Mouse (Mus musculus) heart, embryonic 11.5 days (tissue): ENCODE data around the gene Mmd. TPM values are rescaled to one million over a fixed set of nuclear protein-coding genes. Genes with fewer than 3 reads are reported as not detected.
"Not testable (repeated sequence)": the region's sequence is repeated elsewhere in the genome, so short reads cannot be mapped to it uniquely, and the experiment has no call there.

Source experiments
- ATAC-seq: fragments of 200-750 bp; cut with Nextera tagmentation; replicated peaks from 2 replicates; pipeline ENCODE4 v1.8.0; 2017; ENCODE audit warnings: moderate library complexity; ENCODE audit not compliant: insufficient number of reproducible peaks, low FRiP score, low TSS enrichment
- H3K27ac ChIP-seq: fragments of 300-500 bp; sonication (generic); 2 replicates; pipeline ENCODE4 v1.5.1; 2014; ENCODE audit warnings: mild to moderate bottlenecking, low read depth, low read length
- H3K27me3 ChIP-seq: fragments of 300-500 bp; sonication (generic); 2 replicates; pipeline ENCODE4 v1.6.1; 2014; ENCODE audit warnings: mild to moderate bottlenecking, low read length, mixed read lengths; ENCODE audit not compliant: control insufficient read depth, insufficient read depth
- H3K36me3 ChIP-seq: fragments of 300-500 bp; sonication (generic); 2 replicates; pipeline ENCODE4 v1.6.1; 2014; ENCODE audit warnings: mild to moderate bottlenecking, low read length, moderate library complexity, mixed read lengths; ENCODE audit not compliant: control insufficient read depth, insufficient read depth
- H3K4me1 ChIP-seq: fragments of 300-500 bp; sonication (generic); 2 replicates; pipeline ENCODE4 v1.6.1; 2014; ENCODE audit warnings: low read length; ENCODE audit not compliant: control insufficient read depth, insufficient read depth
- H3K4me2 ChIP-seq: fragments of 300-500 bp; sonication (generic); 2 replicates; pipeline ENCODE4 v1.6.1; 2014; ENCODE audit warnings: mild to moderate bottlenecking, moderate library complexity
- H3K4me3 ChIP-seq: fragments of 300-500 bp; sonication (generic); 2 replicates; pipeline ENCODE4 v1.5.1; 2014; ENCODE audit warnings: low read depth, low read length
- H3K9ac ChIP-seq: fragments of 300-500 bp; sonication (generic); 2 replicates; pipeline ENCODE4 v1.6.1; 2014; ENCODE audit warnings: mild to moderate bottlenecking, low read depth, low read length, moderate library complexity
- H3K9me3 ChIP-seq: fragments of 300-500 bp; sonication (generic); replicated peaks from 2 replicates; pipeline ENCODE4 v1.6.1; 2016; ENCODE audit warnings: low read length; ENCODE audit not compliant: control insufficient read depth
- WGBS: fragments of 180-500 bp; shearing (Covaris S2); extraction: QIAGEN DNeasy Blood & Tissue Kit; methylation state at CpG from one replicate; pipeline ENCODE4 v1.1.7; 2014; ENCODE audit not compliant: insufficient replicate concordance; 5-methylcytosine and 5-hydroxymethylcytosine counted together
- polyA plus RNA-seq: library from polyadenylated mRNA; unstranded; fragments of >200 nt; fragmentation: Nextera tagmentation; extraction: Ambion mirVana; gene quantifications from 2 replicates; pipeline ENCODE4 v1.2.1, GENCODE M21; 2014

Gene Mmd
- polyA plus RNA-seq, 1 experiment from 2014 or later, result 76.1 TPM

DNA sequence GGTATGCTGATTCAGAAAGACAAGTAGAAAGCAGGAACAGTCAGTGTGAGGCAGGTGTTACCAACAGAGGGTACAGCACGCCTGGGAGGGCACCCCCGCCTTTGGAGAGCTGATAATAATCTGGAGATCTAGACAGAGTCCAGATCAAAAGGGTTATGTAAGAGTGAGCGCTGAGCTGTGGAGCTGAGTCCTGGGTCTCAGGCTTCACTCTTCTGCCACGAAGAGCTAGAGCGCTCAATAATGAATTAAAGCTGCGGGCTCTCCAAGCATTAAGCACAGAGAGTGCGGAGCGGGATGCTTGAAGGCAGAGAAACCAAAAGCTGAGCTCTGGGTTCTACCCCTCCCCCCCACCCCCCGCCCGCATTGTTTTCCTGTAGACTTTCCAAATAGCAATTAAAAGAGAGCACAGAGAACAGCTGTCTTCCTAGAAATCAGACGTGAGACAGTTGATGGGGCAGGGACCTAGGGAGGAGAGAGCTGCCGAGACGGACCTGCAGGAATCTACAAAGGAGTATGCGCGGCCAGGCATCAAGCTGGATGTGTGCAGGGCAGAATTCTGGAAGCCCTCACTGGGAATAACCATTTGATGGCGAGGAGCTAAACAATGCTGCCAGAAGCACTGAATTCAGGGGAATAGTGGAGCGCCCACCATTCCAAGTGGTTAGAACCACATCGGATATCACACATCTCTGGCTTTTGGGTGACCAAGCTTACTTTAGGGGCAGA, 20.3 kb downstream of the Mmd start:
- Histone ChIP-seq H3K4me3 (no peak overlapping the region), H3K4me1 (no peaks in the 10 kb centered on the region), H3K27ac (no peak overlapping the region), H3K9me3 (no peaks in the 10 kb centered on the region), H3K9ac (no peak overlapping the region), H3K4me2 (no peak overlapping the region), H3K27me3 (no peaks in the 10 kb centered on the region), H3K36me3 (peaks cover 6% of the 10 kb centered on the region)
- ATAC-seq, result no peak
- 67% methylated on average over 18 of the region's 18 CpGs for WGBS

DNA sequence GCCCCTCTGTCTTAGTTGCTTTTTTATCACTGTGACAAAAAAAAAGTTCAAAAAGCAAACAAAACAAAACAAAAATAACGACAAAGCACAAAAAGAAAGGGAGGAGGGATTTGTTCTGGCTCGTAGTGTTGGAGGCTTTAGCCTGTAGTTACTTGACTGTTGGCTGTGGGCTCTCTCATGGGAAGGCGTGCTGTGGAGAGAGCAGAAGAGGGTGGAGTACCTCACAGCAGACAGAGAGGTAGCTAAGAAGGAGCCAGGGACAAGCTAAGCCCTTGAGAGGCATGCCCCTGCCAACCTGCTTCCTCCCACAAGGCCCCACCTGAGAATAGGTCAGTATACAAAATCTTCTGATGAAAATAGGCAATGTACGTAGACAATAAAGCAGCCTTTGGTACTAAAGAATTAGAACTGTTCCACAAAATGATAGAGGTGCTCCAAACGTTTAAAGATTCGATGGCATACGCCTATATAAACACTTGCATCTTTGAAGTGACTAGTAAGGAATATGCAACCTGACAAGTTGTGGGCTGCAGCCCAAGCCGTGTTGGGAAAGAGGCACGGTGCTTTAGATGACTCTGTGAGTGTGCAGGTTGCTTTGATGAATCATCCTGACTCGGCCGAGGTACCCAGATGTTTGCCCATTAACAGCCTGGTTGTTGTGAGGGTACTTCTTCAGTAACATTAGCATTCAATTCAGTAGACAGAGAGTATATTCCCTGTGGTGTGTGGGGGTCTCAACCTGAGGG, 21.0 kb downstream of the Mmd start:
- no peaks in the 10 kb centered on the region for H3K27me3 ChIP-seq
- no peaks in the 10 kb centered on the region for H3K9me3 ChIP-seq
- no peak for ATAC-seq
- no peak overlapping the region for H3K4me3 ChIP-seq
- H3K27ac ChIP-seq, result no peak overlapping the region
- WGBS, result 83% methylated on average over 11 of the region's 11 CpGs
- H3K36me3 ChIP-seq, result peaks cover 6% of the 10 kb centered on the region
- no peak overlapping the region for H3K9ac ChIP-seq
- no peak overlapping the region for H3K4me2 ChIP-seq
- no peaks in the 10 kb centered on the region for H3K4me1 ChIP-seq

DNA sequence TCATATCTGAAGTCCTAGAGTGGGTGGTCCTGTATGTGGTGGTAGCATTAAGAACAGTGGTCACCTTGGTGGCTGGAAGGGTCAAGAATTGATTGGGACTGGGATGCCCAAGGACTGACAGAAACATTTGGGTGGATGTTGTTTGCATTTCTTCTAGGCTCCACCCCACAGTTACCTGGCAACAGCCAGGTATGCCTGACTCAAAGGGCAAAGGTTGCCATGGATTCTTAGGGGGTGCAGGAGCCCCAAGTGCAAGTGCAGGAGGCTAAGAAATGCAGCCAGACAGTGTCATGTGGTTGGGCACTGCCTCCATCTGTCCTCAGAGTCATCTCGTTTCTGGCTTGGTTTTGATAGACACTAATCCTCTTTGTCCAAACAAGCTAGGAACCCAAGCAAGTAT, 24.9 kb downstream of the Mmd start:
- H3K36me3 ChIP-seq, result no peaks in the 10 kb centered on the region; the same call in 1 of the 2 replicates
- H3K4me1 ChIP-seq, result no peaks in the 10 kb centered on the region
- no peaks in the 10 kb centered on the region for H3K27me3 ChIP-seq
- no peak overlapping the region for H3K4me2 ChIP-seq
- no peak for ATAC-seq
- H3K9me3 ChIP-seq, result no peaks in the 10 kb centered on the region
- H3K9ac ChIP-seq, result no peak overlapping the region
- 64% methylated on average over 1 of the region's 1 CpGs for WGBS
- no peak overlapping the region for H3K4me3 ChIP-seq
- no peak overlapping the region for H3K27ac ChIP-seq

DNA sequence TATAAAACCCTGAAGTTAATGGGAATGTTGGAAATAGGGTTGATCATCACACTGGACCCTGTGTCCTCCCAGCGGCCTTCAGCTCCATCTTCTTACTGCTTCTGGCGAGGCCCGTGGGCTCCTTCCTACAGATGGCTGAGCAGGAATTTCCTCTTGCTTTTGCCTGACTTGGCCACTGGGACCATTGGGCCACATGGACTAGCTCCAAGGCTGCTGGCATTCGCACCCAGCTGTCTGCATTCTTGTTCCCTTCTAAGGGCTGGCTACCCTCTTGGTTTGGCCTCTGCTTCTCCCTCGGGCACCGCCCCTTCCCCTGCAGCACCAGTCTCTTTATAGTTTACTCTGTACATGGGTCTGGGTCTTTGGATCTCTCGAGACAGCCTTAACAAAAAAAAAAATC, 26.4 kb downstream of the Mmd start:
- 84% methylated on average over 7 of the region's 7 CpGs for WGBS
- no peak overlapping the region for H3K4me2 ChIP-seq
- no peak for ATAC-seq
- H3K4me3 ChIP-seq, result no peak overlapping the region
- H3K9ac ChIP-seq, result no peak overlapping the region
- H3K36me3 ChIP-seq, result no peaks in the 10 kb centered on the region; the same call in 1 of the 2 replicates
- no peaks in the 10 kb centered on the region for H3K4me1 ChIP-seq
- no peaks in the 10 kb centered on the region for H3K27me3 ChIP-seq
- H3K27ac ChIP-seq, result no peak overlapping the region
- H3K9me3 ChIP-seq, result no peaks in the 10 kb centered on the region

DNA sequence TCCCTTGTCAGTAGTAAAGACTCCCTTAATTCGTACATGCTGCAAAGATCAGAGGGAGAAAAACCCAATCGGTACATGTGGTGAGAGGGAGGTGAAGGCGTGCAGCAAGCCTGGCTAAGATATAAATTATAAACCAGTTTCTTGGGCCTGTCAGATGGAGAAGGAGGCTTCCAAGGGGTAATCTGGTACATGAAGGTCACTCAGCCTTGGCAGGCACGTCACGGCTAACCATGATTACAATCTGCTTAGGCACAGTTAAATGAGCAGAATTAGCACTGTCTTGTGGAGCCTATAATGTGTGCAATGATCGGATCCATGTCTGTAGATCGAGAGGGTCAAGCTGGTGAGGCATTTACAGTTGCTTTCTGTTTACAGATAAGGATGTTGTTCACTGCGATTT, 26.9 kb downstream of the Mmd start:
- Histone ChIP-seq H3K9ac (no peak overlapping the region), H3K27ac (no peak overlapping the region), H3K4me3 (no peak overlapping the region), H3K9me3 (no peaks in the 10 kb centered on the region), H3K36me3 (no peaks in the 10 kb centered on the region; the same call in 1 of the 2 replicates), H3K27me3 (no peaks in the 10 kb centered on the region), H3K4me1 (no peaks in the 10 kb centered on the region), H3K4me2 (no peak overlapping the region)
- ATAC-seq, result no peak
- WGBS, result 83% methylated on average over 8 of the region's 8 CpGs

DNA sequence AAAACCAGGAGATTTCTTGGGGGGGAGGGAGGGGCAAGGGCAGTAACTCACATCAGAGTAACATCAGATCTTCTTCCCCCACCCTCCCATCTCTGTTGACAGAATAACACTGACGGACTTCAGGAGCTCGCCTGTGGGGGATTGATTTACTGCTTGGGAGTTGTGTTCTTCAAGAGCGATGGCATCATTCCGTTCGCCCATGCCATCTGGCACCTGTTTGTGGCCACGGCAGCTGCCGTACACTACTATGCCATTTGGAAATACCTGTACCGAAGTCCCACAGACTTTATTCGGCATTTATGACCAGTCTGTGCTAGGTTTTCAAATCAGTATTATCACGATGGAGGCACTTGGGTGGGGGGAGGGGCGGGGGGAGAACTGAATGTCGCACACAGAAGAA, 27.3 kb downstream of the Mmd start:
- no peak overlapping the region for H3K27ac ChIP-seq
- WGBS, result 90% methylated on average over 12 of the region's 12 CpGs
- no peak for ATAC-seq
- no peak overlapping the region for H3K4me2 ChIP-seq
- no peak overlapping the region for H3K4me3 ChIP-seq
- H3K9ac ChIP-seq, result no peak overlapping the region
- H3K36me3 ChIP-seq, result no peaks in the 10 kb centered on the region
- H3K27me3 ChIP-seq, result no peaks in the 10 kb centered on the region
- no peaks in the 10 kb centered on the region for H3K4me1 ChIP-seq
- no peaks in the 10 kb centered on the region for H3K9me3 ChIP-seq

DNA sequence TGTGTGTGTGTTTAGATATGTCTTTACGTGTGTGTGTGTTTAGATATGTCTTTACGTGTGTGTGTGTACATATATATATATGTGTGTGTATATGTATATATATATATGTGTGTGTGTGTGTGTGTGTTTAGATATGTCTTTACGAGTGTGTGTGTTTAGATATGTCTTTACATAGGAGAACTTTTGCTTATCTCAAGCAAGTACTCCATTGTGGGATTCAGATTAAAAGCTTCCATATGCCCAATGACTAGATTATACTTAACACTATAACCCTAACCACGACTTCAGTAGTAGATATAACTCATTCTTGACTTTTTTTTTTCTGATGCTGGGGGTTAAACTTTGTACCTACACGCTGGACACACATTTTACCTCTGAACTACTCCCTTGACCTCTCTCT, 30.8 kb downstream of the Mmd start:
- no peaks in the 10 kb centered on the region for H3K4me1 ChIP-seq
- H3K9ac ChIP-seq, result no peak overlapping the region
- H3K36me3 ChIP-seq, result no peaks in the 10 kb centered on the region
- H3K9me3 ChIP-seq, result no peaks in the 10 kb centered on the region
- no peak overlapping the region for H3K4me3 ChIP-seq
- H3K4me2 ChIP-seq, result no peak overlapping the region
- no peak for ATAC-seq
- WGBS, result 86% methylated on average over 5 of the region's 5 CpGs
- H3K27me3 ChIP-seq, result no peaks in the 10 kb centered on the region
- H3K27ac ChIP-seq, result no peak overlapping the region

DNA sequence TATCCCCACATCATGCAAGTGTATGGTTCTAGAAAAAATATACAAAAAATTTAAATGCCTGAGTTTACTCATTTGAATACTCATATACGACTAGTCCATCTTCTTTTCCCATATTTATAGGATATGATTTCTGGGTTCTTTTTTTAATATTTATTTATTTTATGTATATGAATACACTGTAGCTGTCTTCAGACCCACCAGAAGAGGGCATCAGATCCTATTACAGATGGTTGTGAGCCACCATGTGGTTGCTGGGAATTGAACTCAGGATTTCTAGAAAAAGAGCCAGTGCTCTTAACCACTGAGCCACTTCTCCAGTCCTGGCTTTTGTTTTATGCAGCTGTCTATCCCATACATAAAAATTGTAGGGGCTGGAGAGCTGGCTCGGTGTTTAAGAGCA, 32.7 kb downstream of the Mmd start:
- not testable (repeated sequence) for H3K27ac ChIP-seq, H3K4me3 ChIP-seq, H3K9ac ChIP-seq, H3K27me3 ChIP-seq, H3K36me3 ChIP-seq, H3K4me1 ChIP-seq, ATAC-seq, H3K9me3 ChIP-seq, H3K4me2 ChIP-seq
- whole genome bisulfite sequencing, result 76% methylated on average over 2 of the region's 2 CpGs

DNA sequence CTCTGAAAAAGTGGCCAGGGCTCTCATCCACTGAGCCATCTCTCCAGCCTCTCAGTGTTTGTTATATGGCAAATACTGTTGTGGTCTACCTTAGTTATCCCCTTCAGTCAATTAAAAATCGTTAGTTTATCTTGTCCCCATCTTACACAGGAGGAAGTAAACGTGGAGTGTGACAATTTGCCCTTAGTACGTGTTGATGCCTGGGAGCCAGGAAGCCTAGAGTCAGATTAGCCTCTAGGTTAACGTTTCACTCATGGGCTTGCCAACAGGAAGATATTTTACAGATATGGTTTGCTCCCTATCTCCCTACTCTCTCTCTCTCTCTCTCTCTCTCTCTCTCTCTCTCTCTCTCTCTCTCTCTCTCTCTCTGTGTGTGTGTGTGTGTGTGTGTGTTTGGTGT, 33.9 kb downstream of the Mmd start:
- H3K4me3 ChIP-seq, result no peak overlapping the region
- H3K27ac ChIP-seq, result no peak overlapping the region
- no peak overlapping the region for H3K9ac ChIP-seq
- H3K36me3 ChIP-seq, result no peaks in the 10 kb centered on the region
- H3K9me3 ChIP-seq, result no peaks in the 10 kb centered on the region
- no peak overlapping the region for H3K4me2 ChIP-seq
- H3K27me3 ChIP-seq, result no peaks in the 10 kb centered on the region
- no peaks in the 10 kb centered on the region for H3K4me1 ChIP-seq
- 33% methylated on average over 4 of the region's 4 CpGs for WGBS
- ATAC-seq, result no peak
